Mouse (Mus musculus) midbrain, embryonic 16.5 days (tissue): ENCODE measurements around the gene Gadd45b. TPM values are rescaled to one million over a fixed set of nuclear protein-coding genes. Genes with fewer than 3 reads are reported as not detected.

ENCODE experiments used
- ATAC-seq: fragments of 200-750 bp; cut with Nextera tagmentation; 2 replicates; pipeline ENCODE4 v1.8.0; 2017; ENCODE audit warnings: moderate TSS enrichment
- H3K27ac ChIP-seq: fragments of 300-500 bp; sonication (generic); 2 replicates; pipeline ENCODE4 v1.5.1; 2014; ENCODE audit warnings: mild to moderate bottlenecking, low read length, mixed read lengths
- H3K27me3 ChIP-seq: fragments of 300-500 bp; sonication (generic); 2 replicates; pipeline ENCODE4 v1.6.1; 2014; ENCODE audit warnings: low read depth, low read length, mixed read lengths; ENCODE audit not compliant: control insufficient read depth, insufficient read depth
- H3K36me3 ChIP-seq: fragments of 300-500 bp; sonication (generic); 2 replicates; pipeline ENCODE4 v1.6.1; 2014; ENCODE audit warnings: mild to moderate bottlenecking, low read length, moderate library complexity, mixed read lengths; ENCODE audit not compliant: control insufficient read depth, insufficient read depth
- H3K4me1 ChIP-seq: fragments of 300-500 bp; sonication (generic); 2 replicates; pipeline ENCODE4 v1.6.1; 2014; ENCODE audit warnings: mild to moderate bottlenecking, low read length, mixed read lengths; ENCODE audit not compliant: control insufficient read depth, insufficient read depth
- H3K4me2 ChIP-seq: fragments of 300-500 bp; sonication (generic); 2 replicates; pipeline ENCODE4 v1.6.1; 2014; ENCODE audit warnings: mild to moderate bottlenecking, low read length, mixed read lengths
- H3K4me3 ChIP-seq: fragments of 300-500 bp; sonication (generic); 2 replicates; pipeline ENCODE4 v1.5.1; 2014; ENCODE audit warnings: low read depth, mild to moderate bottlenecking, low read length, moderate library complexity, mixed read lengths
- H3K9ac ChIP-seq: fragments of 300-500 bp; sonication (generic); 2 replicates; pipeline ENCODE4 v1.6.1; 2014; ENCODE audit warnings: low read depth, low read length, mixed read lengths
- H3K9me3 ChIP-seq: fragments of 300-500 bp; sonication (generic); replicated peaks from 2 replicates; pipeline ENCODE4 v1.6.1; 2014; ENCODE audit warnings: mild to moderate bottlenecking, low read length, mixed read lengths; ENCODE audit not compliant: control insufficient read depth, poor library complexity, severe bottlenecking
- WGBS: fragments of 180-500 bp; shearing (Covaris S2); extraction: QIAGEN DNeasy Blood & Tissue Kit; methylation state at CpG from one replicate; pipeline ENCODE4 v1.1.7; 2014; 5-methylcytosine and 5-hydroxymethylcytosine counted together
- polyA plus RNA-seq: library from polyadenylated mRNA; unstranded; fragments of >200 nt; fragmentation: Nextera tagmentation; extraction: Ambion mirVana; gene quantifications from 2 replicates; pipeline ENCODE4 v1.2.1, GENCODE M21; 2015

Gadd45b gene
- polyA plus RNA-seq, 1 experiment from 2014 or later: 7.1 TPM

DNA sequence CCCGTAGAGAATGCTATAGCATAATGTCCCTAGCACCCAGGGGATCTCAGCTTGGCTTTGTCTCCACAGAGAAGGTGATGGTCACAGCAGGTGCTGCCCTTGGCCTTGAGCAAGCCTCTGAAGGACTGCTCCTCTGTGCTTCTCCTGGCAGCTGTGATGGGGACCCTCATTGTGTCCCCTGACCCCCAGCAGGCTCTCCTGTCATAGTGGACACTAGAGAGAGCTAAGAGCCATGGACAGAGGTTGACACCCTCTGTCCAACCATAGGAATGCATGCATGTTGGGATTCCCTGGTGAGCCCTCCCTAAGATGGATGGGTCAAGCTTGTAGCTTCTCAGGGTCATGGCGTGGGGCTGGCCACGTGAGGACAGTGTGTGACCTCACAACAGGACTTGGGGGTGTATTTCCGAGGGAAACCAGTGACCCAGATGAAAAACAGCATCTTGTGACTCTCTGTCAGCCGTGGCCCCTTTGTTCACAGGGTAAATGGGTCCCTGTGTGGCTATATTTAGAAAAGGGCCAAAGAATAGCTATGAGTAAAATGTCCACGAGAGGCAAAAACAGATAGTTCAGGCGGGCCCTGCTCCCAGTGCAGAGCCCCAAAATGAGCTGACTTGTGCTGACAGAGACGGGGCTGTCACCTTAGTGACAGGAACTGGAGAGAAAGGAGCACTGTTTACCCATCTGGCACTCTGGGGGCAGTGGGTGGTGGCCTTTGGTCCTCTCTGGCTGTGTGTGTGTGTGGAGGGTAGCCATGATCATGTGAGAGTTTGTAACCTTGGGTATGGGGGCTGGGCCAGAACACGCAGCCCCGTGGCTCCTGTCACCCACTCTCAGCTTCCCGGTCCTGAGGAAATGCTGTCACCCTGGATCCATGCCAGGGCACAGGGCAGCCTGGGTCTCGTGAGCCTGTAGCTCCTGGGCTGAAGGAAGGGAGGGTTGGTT lies 33.4 kb downstream of the Gadd45b start:
- H3K4me1 ChIP-seq: no peaks in the 10 kb centered on the region
- no peak overlapping the region for H3K4me3 ChIP-seq
- ATAC-seq: no peak
- H3K27ac ChIP-seq: no peak overlapping the region
- no peaks in the 10 kb centered on the region for H3K9me3 ChIP-seq
- no peaks in the 10 kb centered on the region for H3K27me3 ChIP-seq
- no peak overlapping the region for H3K9ac ChIP-seq
- no peaks in the 10 kb centered on the region for H3K36me3 ChIP-seq
- 59% methylated on average over 12 of the region's 12 CpGs for WGBS
- H3K4me2 ChIP-seq: no peak overlapping the region

DNA sequence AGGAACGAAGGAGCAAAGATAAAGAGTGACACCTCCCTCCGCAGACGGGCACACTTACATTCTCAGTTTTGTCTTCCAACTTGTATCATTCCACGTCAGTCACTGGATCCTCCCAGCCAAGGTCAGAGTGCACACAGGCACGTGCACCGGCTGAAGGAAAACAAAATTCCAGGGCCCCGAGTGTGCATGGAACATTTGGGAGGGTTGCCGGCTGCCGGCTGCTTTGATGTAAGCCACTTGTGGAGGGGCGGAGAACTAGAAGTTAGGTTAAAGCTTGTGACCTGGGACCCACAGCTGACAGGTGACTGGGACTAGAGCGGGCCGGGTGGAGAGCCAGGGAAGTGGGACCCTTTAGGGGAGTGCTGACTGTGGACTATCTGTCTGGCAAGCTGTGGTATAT lies 36.4 kb downstream of the Gadd45b start:
- ATAC-seq: no peak
- Histone ChIP-seq H3K27ac (no peak overlapping the region), H3K9ac (no peak overlapping the region), H3K4me1 (no peaks in the 10 kb centered on the region), H3K36me3 (no peaks in the 10 kb centered on the region), H3K4me3 (no peak overlapping the region), H3K27me3 (no peaks in the 10 kb centered on the region), H3K9me3 (no peaks in the 10 kb centered on the region), H3K4me2 (no peak overlapping the region)
- WGBS: 68% methylated on average over 12 of the region's 12 CpGs

DNA sequence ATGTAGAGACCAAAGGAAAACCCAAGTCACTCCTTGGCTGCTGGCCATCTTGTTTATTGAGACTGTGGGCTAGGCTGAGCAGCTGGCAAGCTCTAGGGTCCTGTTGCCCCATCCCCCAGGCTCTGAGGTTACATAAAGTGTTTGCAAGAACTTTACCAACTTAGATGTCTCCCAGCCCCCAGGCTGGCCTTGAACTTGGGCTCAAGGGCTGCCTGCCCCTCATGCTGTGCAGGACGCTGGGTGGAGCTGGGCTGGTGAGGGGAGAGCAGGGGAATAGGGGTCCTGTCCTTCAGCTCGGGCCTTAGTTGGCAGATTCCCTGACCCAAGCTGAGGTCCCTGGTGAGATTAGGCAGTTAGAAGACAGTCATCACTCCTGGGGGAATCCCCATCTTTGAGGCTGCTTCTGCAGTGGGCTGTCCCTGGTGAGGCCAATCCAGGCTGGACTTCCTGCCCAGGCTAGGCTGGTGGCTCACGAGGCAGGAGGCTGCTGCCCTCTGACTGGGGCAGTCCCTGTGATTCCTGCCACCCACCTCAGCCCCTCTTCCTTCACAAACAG lies 37.3 kb downstream of the Gadd45b start:
- H3K27ac ChIP-seq: no peak overlapping the region

DNA sequence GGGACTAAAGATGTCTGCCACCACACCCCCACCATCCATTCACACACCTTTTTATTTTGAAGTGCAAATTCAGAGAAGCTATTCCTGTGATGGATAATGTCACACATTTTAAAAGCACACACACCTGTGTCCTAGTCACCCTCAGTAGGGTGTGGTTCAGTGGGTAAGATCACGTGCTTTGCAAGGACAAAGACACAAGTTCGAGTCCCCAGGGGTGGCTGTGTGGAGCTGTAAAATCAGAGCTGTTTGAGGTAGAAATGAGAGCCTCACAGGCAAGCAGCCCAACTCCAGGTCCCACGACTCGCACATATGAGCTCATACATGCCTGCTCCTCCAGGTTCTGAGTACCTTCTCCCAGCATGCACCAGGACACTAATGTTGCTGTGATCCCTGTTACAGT lies 38.2 kb downstream of the Gadd45b start:
- H3K9me3 ChIP-seq: no peaks in the 10 kb centered on the region
- H3K27ac ChIP-seq: no peak overlapping the region
- no peak overlapping the region for H3K4me3 ChIP-seq
- no peaks in the 10 kb centered on the region for H3K36me3 ChIP-seq
- peaks cover 6% of the 10 kb centered on the region; the same call in 1 of the 2 replicates for H3K4me1 ChIP-seq
- H3K9ac ChIP-seq: no peak overlapping the region
- H3K4me2 ChIP-seq: no peak overlapping the region
- 87% methylated on average over 4 of the region's 4 CpGs for WGBS
- no peak for ATAC-seq
- no peaks in the 10 kb centered on the region for H3K27me3 ChIP-seq

More for the DNA sequence above, 37.3 kb downstream of the Gadd45b start:
- ATAC-seq: no peak
- no peak overlapping the region for H3K9ac ChIP-seq
- no peaks in the 10 kb centered on the region for H3K27me3 ChIP-seq
- H3K36me3 ChIP-seq: no peaks in the 10 kb centered on the region
- H3K4me1 ChIP-seq: no peaks in the 10 kb centered on the region
- no peak overlapping the region for H3K4me3 ChIP-seq
- 68% methylated on average over 3 of the region's 3 CpGs for WGBS
- H3K4me2 ChIP-seq: no peak overlapping the region
- no peaks in the 10 kb centered on the region for H3K9me3 ChIP-seq

DNA sequence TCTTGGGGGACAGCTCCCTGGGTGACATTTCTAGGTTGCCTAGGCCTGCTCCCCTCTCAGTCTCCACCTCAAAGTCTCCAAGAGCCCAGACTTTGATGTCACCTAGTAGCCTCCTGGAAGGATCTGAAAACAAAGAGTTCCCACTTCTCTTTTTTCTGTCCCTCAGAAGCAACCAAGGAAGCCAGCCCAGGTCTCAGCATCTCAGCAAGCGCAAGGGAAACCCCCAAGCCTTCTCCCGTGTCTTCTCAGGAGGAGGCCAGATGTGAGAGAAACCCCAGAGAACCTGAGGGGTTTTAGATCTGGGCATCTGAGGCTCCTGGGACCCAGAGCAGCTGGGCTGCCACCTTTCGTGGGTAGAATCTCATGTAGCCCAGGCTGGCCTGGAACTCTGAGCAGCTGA lies 39.4 kb downstream of the Gadd45b start:
- Histone ChIP-seq H3K9ac (no peak overlapping the region), H3K27me3 (no peaks in the 10 kb centered on the region), H3K36me3 (no peaks in the 10 kb centered on the region), H3K4me3 (no peak overlapping the region), H3K4me1 (peaks cover 6% of the 10 kb centered on the region; the same call in 1 of the 2 replicates), H3K27ac (no peak overlapping the region), H3K9me3 (no peaks in the 10 kb centered on the region), H3K4me2 (no peak overlapping the region)
- no peak for ATAC-seq
- 73% methylated on average over 3 of the region's 3 CpGs for WGBS

DNA sequence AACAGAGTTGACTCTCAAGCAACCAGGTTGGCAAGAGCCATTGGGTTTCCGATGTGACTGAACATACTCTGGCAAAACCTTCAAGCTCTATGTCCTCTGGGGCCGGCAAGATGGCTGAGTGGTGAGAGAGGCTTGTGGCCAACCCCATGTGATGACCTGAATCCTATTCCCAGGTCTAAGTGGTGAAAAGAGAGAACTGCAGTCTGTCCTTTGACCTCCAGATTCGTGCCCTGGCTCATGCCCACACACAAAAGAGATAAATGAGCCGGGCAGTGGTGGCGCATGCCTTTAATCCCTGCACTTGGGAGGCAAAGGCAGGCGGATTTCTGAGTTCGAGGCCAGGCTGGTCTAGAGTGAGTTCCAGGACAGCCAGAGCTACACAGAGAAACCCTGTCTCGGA lies 40.3 kb downstream of the Gadd45b start:
- Histone ChIP-seq H3K9ac (no peak overlapping the region), H3K9me3 (no peaks in the 10 kb centered on the region), H3K4me3 (no peak overlapping the region), H3K27me3 (no peaks in the 10 kb centered on the region), H3K27ac (no peak overlapping the region), H3K4me2 (no peak overlapping the region), H3K4me1 (peaks cover 6% of the 10 kb centered on the region; the same call in 1 of the 2 replicates), H3K36me3 (no peaks in the 10 kb centered on the region)
- ATAC-seq: no peak
- WGBS: 89% methylated on average over 8 of the region's 8 CpGs

DNA sequence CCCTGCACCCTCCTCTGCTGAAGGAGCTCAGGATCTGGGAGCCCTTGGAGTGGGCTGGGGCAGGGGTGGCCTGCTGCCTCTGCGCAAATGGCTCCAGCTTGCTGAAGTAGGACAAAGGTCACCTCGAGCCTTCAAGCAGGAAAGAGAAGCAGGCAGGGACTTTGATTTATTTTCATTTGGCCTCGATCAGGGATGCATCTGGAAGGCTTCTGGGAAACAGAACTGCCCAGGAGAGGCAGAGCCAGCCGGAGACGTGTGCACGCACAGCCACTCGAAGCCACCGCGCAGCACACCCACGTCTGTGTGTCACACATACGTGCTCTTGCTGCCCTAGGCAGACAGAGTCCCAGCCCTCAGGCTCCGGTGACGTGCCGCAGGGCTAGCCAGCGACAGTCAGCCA lies 41.7 kb downstream of the Gadd45b start:
- no peak overlapping the region for H3K27ac ChIP-seq
- H3K4me3 ChIP-seq: no peak overlapping the region
- H3K4me1 ChIP-seq: peaks cover 6% of the 10 kb centered on the region; the same call in 1 of the 2 replicates
- no peak overlapping the region for H3K4me2 ChIP-seq
- H3K27me3 ChIP-seq: no peaks in the 10 kb centered on the region
- H3K9ac ChIP-seq: no peak overlapping the region
- 81% methylated on average over 15 of the region's 15 CpGs for WGBS
- no peak for ATAC-seq
- no peaks in the 10 kb centered on the region for H3K9me3 ChIP-seq
- H3K36me3 ChIP-seq: no peaks in the 10 kb centered on the region

DNA sequence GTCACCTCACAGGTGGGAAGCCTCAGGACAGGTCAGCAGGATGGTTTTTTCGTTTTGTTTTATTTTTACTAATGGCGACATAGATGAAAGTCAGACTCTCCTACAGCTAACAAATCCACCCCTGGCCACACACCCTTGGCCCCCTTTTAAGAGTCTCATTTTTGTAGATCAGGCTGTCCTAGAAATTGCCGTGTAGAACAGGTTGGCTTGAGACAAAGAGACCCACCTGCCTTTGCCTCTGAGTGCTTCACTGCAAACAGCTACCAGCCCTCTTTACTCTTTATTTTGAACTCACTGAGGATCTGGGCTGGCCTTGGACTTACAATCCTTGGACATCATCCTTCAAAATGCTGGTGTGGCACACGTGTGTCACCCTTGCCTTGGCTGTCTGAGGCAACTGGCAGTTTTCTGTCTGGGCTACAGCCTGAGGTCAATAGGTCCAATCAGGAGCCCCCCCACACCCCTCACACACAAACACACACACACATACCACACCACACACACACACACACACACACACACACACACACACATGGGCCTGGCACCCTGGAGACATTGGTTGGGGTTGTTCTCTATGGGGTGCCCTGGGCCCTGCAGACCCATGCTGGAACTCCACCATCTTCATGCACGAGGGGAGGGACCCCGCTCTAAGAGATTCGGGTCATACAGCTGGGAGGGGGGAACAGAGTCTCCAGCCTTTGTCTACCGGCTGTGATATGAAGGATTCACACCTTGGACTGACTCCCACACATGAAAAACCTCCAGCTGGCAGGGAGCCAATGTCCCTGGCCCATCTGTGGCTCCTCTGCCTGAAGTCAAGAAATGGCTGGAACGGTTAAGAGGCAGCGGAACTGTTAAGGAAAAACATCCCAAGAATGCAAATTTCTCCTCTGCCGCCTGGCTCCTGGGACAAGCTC lies 42.5 kb downstream of the Gadd45b start:
- no peaks in the 10 kb centered on the region for H3K9me3 ChIP-seq
- H3K4me3 ChIP-seq: no peak overlapping the region
- H3K4me1 ChIP-seq: peaks cover 6% of the 10 kb centered on the region; the same call in 1 of the 2 replicates
- no peak for ATAC-seq
- H3K27ac ChIP-seq: no peak overlapping the region
- no peak overlapping the region for H3K4me2 ChIP-seq
- 53% methylated on average over 11 of the region's 11 CpGs for WGBS
- no peaks in the 10 kb centered on the region for H3K27me3 ChIP-seq
- H3K36me3 ChIP-seq: no peaks in the 10 kb centered on the region
- no peak overlapping the region for H3K9ac ChIP-seq
